Mouse (Mus musculus) embryo, embryonic 11.5 days (tissue): Measurements from ENCODE around the gene Inpp5f.
"Not testable (repeated sequence)": the region's sequence is repeated elsewhere in the genome, so short reads cannot be mapped to it uniquely, and the experiment has no call there.

Experiments
- DNase-seq: peaks from one replicate; pipeline ENCODE4 v3.0.0-alpha.2; 2012; ENCODE audit warnings: low read depth, low spot score

The Inpp5f gene

GRCm38 (mm10) chr7:128592936-128593241, 18.2 kb upstream of the Inpp5f start:
- DNase-seq: no peak

GRCm38 (mm10) chr7:128596274-128596673, 14.9 kb upstream of the Inpp5f start:
- DNase-seq: no peak

GRCm38 (mm10) chr7:128599072-128599471, 12.1 kb upstream of the Inpp5f start:
- no peak for DNase-seq

GRCm38 (mm10) chr7:128601826-128602225, 9.3 kb upstream of the Inpp5f start:
- DNase-seq: no peak

GRCm38 (mm10) chr7:128609936-128610335, 1.2 kb upstream of the Inpp5f start:
- DNase-seq: not testable (repeated sequence)

- no peak for DNase-seq
These were observed 638 bp upstream of the Inpp5f start for GRCm38 (mm10) chr7:128610490-128610889.

GRCm38 (mm10) chr7:128611799-128612411, 777 bp downstream of the Inpp5f start:
- DNase-seq: no peak

- DNase-seq: no peak
These were observed 1.5 kb downstream of the Inpp5f start for GRCm38 (mm10) chr7:128612521-128613181.

GRCm38 (mm10) chr7:128613578-128613977, 2.5 kb downstream of the Inpp5f start:
- no peak for DNase-seq

GRCm38 (mm10) chr7:128617587-128617986, 6.5 kb downstream of the Inpp5f start:
- DNase-seq: no peak

GRCm38 (mm10) chr7:128620178-128620577, 9.1 kb downstream of the Inpp5f start:
- DNase-seq: no peak

- DNase-seq: no peak
These were observed 11.3 kb downstream of the Inpp5f start for GRCm38 (mm10) chr7:128622266-128622961.

GRCm38 (mm10) chr7:128622994-128623393, 11.9 kb downstream of the Inpp5f start:
- no peak for DNase-seq

- DNase-seq: no peak
These were observed 14.3 kb downstream of the Inpp5f start for GRCm38 (mm10) chr7:128625382-128625781.

- DNase-seq: no peak
These were observed 15.5 kb downstream of the Inpp5f start for GRCm38 (mm10) chr7:128626601-128627000.

- no peak for DNase-seq
These were observed 16.1 kb downstream of the Inpp5f start for GRCm38 (mm10) chr7:128627251-128627650.

GRCm38 (mm10) chr7:128627723-128628122, 16.6 kb downstream of the Inpp5f start:
- DNase-seq: no peak

- DNase-seq: no peak
These were observed 22.0 kb downstream of the Inpp5f start for GRCm38 (mm10) chr7:128633156-128633555.

GRCm38 (mm10) chr7:128639925-128640485, 28.9 kb downstream of the Inpp5f start:
- DNase-seq: no peak

- no peak for DNase-seq
These were observed 30.4 kb downstream of the Inpp5f start for GRCm38 (mm10) chr7:128641571-128641970.

GRCm38 (mm10) chr7:128642386-128642785, 31.3 kb downstream of the Inpp5f start:
- no peak for DNase-seq

- DNase-seq: no peak
These were observed 45.8 kb downstream of the Inpp5f start for GRCm38 (mm10) chr7:128656970-128657369.

GRCm38 (mm10) chr7:128663906-128664305, 52.8 kb downstream of the Inpp5f start:
- DNase-seq: no peak
